ENCODE assay signal across 9 mouse cellular contexts in genomic region chr12:25310293-25310946, GRCm38 (mm10).
DNase-seq lines count a peak whose midpoint lies in the region; ATAC-seq and TF ChIP-seq lines count a peak whose summit lies in the region.
"Had no signal": no experiment of that assay in that cellular context is flagged by ENCODE, and none has a peak within 500 bp of the region (broad histone marks: within the 10 kb centered on the region; RNA-seq: fewer than 3 reads in every experiment).

No protein-coding gene starts in this region.

- H3K79me2 ChIP-seq in liver, adult 2 months (ENCODE audit: control insufficient read depth, insufficient read depth, low read length): no peaks in the 10 kb centered on the region

- 38% methylated on average over 6 of the region's 6 CpGs for WGBS in liver, adult 2 months
- WGBS in liver, embryonic 12.5 days (ENCODE audit: insufficient replicate concordance): 47% methylated on average over 6 of the region's 6 CpGs
- WGBS in kidney, embryonic 14.5 days: 45% methylated on average over 6 of the region's 6 CpGs
- WGBS in hindbrain, embryonic 14.5 days: 75% methylated on average over 6 of the region's 6 CpGs

- H3K9me3 ChIP-seq in liver, embryonic 12.5 days (replicated peaks): no peaks in the 10 kb centered on the region
- no peaks in the 10 kb centered on the region for H3K9me3 ChIP-seq in kidney, embryonic 14.5 days (ENCODE audit: control insufficient read depth, low read length)
- H3K9me3 ChIP-seq in hindbrain, embryonic 14.5 days (ENCODE audit: control insufficient read depth, low read length): no peaks in the 10 kb centered on the region
- H3K9me3 ChIP-seq: liver, embryonic 15.5 days had no signal

- no peak overlapping the region for H3K9ac ChIP-seq in liver, adult 2 months (ENCODE audit: low read depth, low read length)
- no peak overlapping the region for H3K9ac ChIP-seq in liver, embryonic 12.5 days
- H3K9ac ChIP-seq in kidney, embryonic 14.5 days (ENCODE audit: low read depth, low read length): no peak overlapping the region
- no peak overlapping the region for H3K9ac ChIP-seq in hindbrain, embryonic 14.5 days
- H3K9ac ChIP-seq: liver, embryonic 15.5 days had no signal

- peak overlapping the region; percentile 23; the same call in 1 of the 2 replicates for H3K27ac ChIP-seq in liver, adult 2 months (replicated peaks; ENCODE audit: insufficient read depth, low read depth, low read length)
- no peak overlapping the region for H3K27ac ChIP-seq in liver, embryonic 12.5 days
- no peak overlapping the region for H3K27ac ChIP-seq in kidney, embryonic 14.5 days (ENCODE audit: low read depth, low read length)
- H3K27ac ChIP-seq in hindbrain, embryonic 14.5 days: no peak overlapping the region
- H3K27ac ChIP-seq: liver, embryonic 15.5 days had no signal

- no peak for ATAC-seq in liver, embryonic 12.5 days
- ATAC-seq in kidney, embryonic 14.5 days (ENCODE audit: low FRiP score, low TSS enrichment): peak; percentile 28; the same call in 1 of the 2 replicates
- no peak for ATAC-seq in hindbrain, embryonic 14.5 days (ENCODE audit: low FRiP score)

- no peaks in the 10 kb centered on the region for H3K27me3 ChIP-seq in liver, adult 2 months (ENCODE audit: control insufficient read depth, insufficient read depth, low read length)
- H3K27me3 ChIP-seq in liver, embryonic 12.5 days (replicated peaks): no peaks in the 10 kb centered on the region
- no peaks in the 10 kb centered on the region for H3K27me3 ChIP-seq in kidney, embryonic 14.5 days (ENCODE audit: control insufficient read depth, insufficient read depth, low read length)
- no peaks in the 10 kb centered on the region for H3K27me3 ChIP-seq in hindbrain, embryonic 14.5 days (ENCODE audit: control insufficient read depth, insufficient read depth, low read length)
- H3K27me3 ChIP-seq: liver, embryonic 15.5 days had no signal

- peak; percentile 95 for DNase-seq in liver, adult 2 months (ENCODE audit: extremely low read depth, low read depth, low spot score)
- peak; percentile 86 to 88 for DNase-seq in adrenal gland, postnatal 36 days
- peak; percentile 63 to 77 for DNase-seq in lung, postnatal 4 days
- DNase-seq in layer of hippocampus, adult 11-12 months (ENCODE audit: low spot score): no peak
- no peak for DNase-seq in hindbrain, embryonic 14.5 days (ENCODE audit: low spot score)
- no peak for DNase-seq in thymus, adult 18-20 months

- no peak for TF ChIP-seq CTCF in liver, adult 2 months (IDR thresholded peaks at IDR 0.05; ENCODE audit: low read depth, low read length)

- H3K4me3 ChIP-seq in liver, adult 2 months (ENCODE audit: insufficient read depth, low read depth, low read length): no peak overlapping the region
- no peak overlapping the region for H3K4me3 ChIP-seq in liver, embryonic 12.5 days
- H3K4me3 ChIP-seq in kidney, embryonic 14.5 days (ENCODE audit: low read length): no peak overlapping the region
- H3K4me3 ChIP-seq in hindbrain, embryonic 14.5 days (replicated peaks; ENCODE audit: low read length): no peak overlapping the region
- H3K4me3 ChIP-seq: liver, embryonic 15.5 days had no signal

- H3K4me1 ChIP-seq in liver, adult 2 months (ENCODE audit: control insufficient read depth, insufficient read depth, low read length): peaks cover 4% of the 10 kb centered on the region
- no peaks in the 10 kb centered on the region for H3K4me1 ChIP-seq in liver, embryonic 12.5 days
- 0 out of 2 replicates have a peak, but pooled peaks cover 5% of the 10 kb centered on the region for H3K4me1 ChIP-seq in kidney, embryonic 14.5 days (ENCODE audit: control insufficient read depth, insufficient read depth, low read length)
- no peaks in the 10 kb centered on the region for H3K4me1 ChIP-seq in hindbrain, embryonic 14.5 days (replicated peaks; ENCODE audit: control insufficient read depth, insufficient read depth, low read length)
- H3K4me1 ChIP-seq: liver, embryonic 15.5 days had no signal

- no peak for TF ChIP-seq POLR2A in liver, adult 2 months (IDR thresholded peaks at IDR 0.05; ENCODE audit: extremely low read depth, insufficient read depth, low read length)

- H3K4me2 ChIP-seq in liver, embryonic 12.5 days: no peak overlapping the region
- no peak overlapping the region for H3K4me2 ChIP-seq in kidney, embryonic 14.5 days (replicated peaks; ENCODE audit: low read depth, low read length)
- H3K4me2 ChIP-seq in hindbrain, embryonic 14.5 days (replicated peaks): no peak overlapping the region
- H3K4me2 ChIP-seq: liver, embryonic 15.5 days had no signal

- H3K36me3 ChIP-seq in liver, adult 2 months (ENCODE audit: control insufficient read depth, insufficient read depth, low read length): no peaks in the 10 kb centered on the region
- no peaks in the 10 kb centered on the region for H3K36me3 ChIP-seq in liver, embryonic 12.5 days
- H3K36me3 ChIP-seq in kidney, embryonic 14.5 days (ENCODE audit: control insufficient read depth, insufficient read depth, low read length): no peaks in the 10 kb centered on the region
- no peaks in the 10 kb centered on the region for H3K36me3 ChIP-seq in hindbrain, embryonic 14.5 days (replicated peaks; ENCODE audit: control insufficient read depth, insufficient read depth)
- H3K36me3 ChIP-seq: liver, embryonic 15.5 days had no signal

Comparison
In these comparisons a context has a peak if more than half of its experiments do, and no peak if none do; other contexts are left out.
1. DNase-seq: peak in liver, adult 2 months (single experiment), adrenal gland, postnatal 36 days (2 of 2) and lung, postnatal 4 days (2 of 2); none in layer of hippocampus, adult 11-12 months (single experiment), hindbrain, embryonic 14.5 days (single experiment) and thymus, adult 18-20 months (0 of 2).